Mouse (Mus musculus): ENCODE data around the gene Gm8094. TPM values are rescaled to one million over a fixed set of nuclear protein-coding genes. Genes with fewer than 3 reads are reported as not detected.
"Not testable (repeated sequence)": the region's sequence is repeated elsewhere in the genome, so short reads cannot be mapped to it uniquely, and the experiment has no call there.

Gm8094 gene
- 0.06 and 0.21 TPM in 2 replicates for polyA plus RNA-seq (2012; rRNA removed)

- not testable (repeated sequence) for DNase-seq (ENCODE audit: extremely low spot score in 1 of 2, low spot score in 1 of 2)
Measured at GRCm38 (mm10) chr14:43076543-43076942, at the start of gene Gm8094. Gm8094 (minus strand) TSS chr14:43076643.

GRCm38 (mm10) chr14:43119673-43120072, 43.2 kb upstream of the Gm8094 start:
- DNase-seq (ENCODE audit: extremely low spot score in 1 of 2, low spot score in 1 of 2) = not testable (repeated sequence)

GRCm38 (mm10) chr14:43100301-43100700, 23.9 kb upstream of the Gm8094 start, which contains the start of gene Gm8104:
Gm8104 (plus strand) TSS chr14:43100601.
- DNase-seq (ENCODE audit: extremely low spot score in 1 of 2, low spot score in 1 of 2) = not testable (repeated sequence)

GRCm38 (mm10) chr14:43089103-43089919, 12.9 kb upstream of the Gm8094 start:
- not testable (repeated sequence) for DNase-seq (ENCODE audit: extremely low spot score in 1 of 2, low spot score in 1 of 2)

DNA sequence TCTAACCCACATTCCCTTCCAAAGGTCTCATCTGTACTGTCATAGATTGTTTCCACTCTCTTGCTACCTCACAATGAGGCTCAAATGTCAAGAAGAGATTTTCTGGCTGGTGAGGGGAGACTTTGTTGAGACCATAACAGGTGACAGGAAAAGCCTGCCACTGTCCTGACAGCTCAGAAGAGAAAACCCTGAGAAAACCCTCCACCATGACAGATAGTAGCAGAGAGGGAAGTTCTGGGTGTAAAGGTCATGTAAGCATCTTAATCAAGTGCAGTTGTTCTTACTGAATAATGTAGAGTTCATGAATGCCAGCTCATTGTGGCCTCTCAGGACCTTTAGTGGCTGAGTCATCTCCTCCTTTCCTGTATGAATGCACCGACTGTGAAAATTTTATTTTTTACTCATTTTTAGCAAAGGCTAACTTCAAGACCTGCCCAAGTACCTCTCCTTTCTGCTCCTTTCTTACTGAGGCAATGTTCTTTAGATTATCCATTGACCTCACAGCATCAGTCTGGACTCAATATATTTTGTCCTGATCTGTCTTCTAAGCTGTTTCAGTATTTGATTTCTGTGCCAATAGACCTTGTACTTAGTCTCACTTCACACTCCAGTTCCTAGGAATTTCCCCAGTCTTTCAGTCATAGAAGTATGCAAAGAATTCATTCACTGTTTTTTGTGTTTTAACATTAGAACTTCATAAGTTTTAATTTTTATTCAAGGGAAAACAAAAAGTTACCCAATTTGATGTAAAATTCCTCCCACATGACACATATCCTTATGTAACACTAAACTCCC, 8.7 kb upstream of the Gm8094 start:
- DNase-seq (ENCODE audit: extremely low spot score in 1 of 2, low spot score in 1 of 2) = peak in 1 of 2 experiments; percentile 42

DNA sequence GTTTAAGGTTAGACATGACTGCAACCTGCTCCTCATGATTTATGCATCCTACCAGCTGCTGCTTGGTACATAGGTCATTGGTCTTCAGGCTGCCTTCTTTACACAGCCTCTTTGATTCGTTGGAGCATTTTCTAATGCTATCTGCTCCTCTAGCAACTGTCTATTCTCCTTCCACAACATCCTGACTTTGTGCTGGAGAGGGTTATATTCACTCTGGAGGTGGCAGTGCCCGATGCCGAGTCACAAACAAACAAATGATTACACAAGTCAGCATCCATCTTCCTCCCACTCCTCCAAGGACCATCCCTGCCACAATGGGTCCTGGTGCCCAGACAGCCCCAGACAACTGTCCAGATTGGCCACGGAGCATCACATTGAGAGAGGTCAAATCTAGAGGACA, 16.3 kb downstream of the Gm8094 start:
- not testable (repeated sequence) for DNase-seq (ENCODE audit: extremely low spot score in 1 of 2, low spot score in 1 of 2)

- not testable (repeated sequence) for DNase-seq (ENCODE audit: extremely low spot score in 1 of 2, low spot score in 1 of 2)
Measured at GRCm38 (mm10) chr14:43058063-43058462, 18.4 kb downstream of the Gm8094 start.

Other genes with a start within 250 kb of the Gm8094 start
- gene Gm21977, start 223.2 kb downstream of the Gm8094 start, polyA plus RNA-seq (2012; rRNA removed) = not detected in 2 replicates
- not detected in 2 replicates for gene Gm8082, start 83.0 kb downstream of the Gm8094 start, polyA plus RNA-seq (2012; rRNA removed)
- gene Gm10376, start 61.0 kb downstream of the Gm8094 start, polyA plus RNA-seq (2012; rRNA removed) = not detected in 2 replicates
- 0.27 and 0.32 TPM in 2 replicates for gene Gm8104, start 24.0 kb upstream of the Gm8094 start, polyA plus RNA-seq (2012; rRNA removed)
- gene Gm7233, start 103.2 kb upstream of the Gm8094 start, polyA plus RNA-seq (2012; rRNA removed) = 0.13 and 0.28 TPM in 2 replicates
- gene Gm8122, start 158.7 kb upstream of the Gm8094 start, polyA plus RNA-seq (2012; rRNA removed) = not detected in 2 replicates
- gene Gm8126, start 182.0 kb upstream of the Gm8094 start, polyA plus RNA-seq (2012; rRNA removed) = 0.04 TPM in 1 of 2 replicates, not detected in the other
- 0.06 TPM in 1 of 2 replicates, not detected in the other for gene Gm9732, start 198.4 kb upstream of the Gm8094 start, polyA plus RNA-seq (2012; rRNA removed)
- gene Gm8127, start 217.2 kb upstream of the Gm8094 start, polyA plus RNA-seq (2012; rRNA removed) = not detected in 2 replicates